Mouse (Mus musculus) midbrain, embryonic 11.5 days (tissue): ENCODE measurements at regions not wholly inside any gene's neighbourhood (a gene's known extent, or its start where the extent isn't known, plus 50 kb on each side); places are given as distances from the start of the nearest gene placed in this dataset.

Source experiments
- ATAC-seq: fragments of 200-750 bp; cut with Nextera tagmentation; 2 replicates; pipeline ENCODE4 v1.8.0; 2017; ENCODE audit warnings: moderate TSS enrichment, moderate library complexity; ENCODE audit not compliant: low FRiP score
- DNase-seq: peaks from one replicate; pipeline ENCODE4 v3.0.0; 2015; ENCODE audit warnings: low spot score; ENCODE audit errors: missing footprints
- H3K27ac ChIP-seq: fragments of 300-500 bp; sonication (generic); 2 replicates; pipeline ENCODE4 v1.5.1; 2014; ENCODE audit warnings: low read depth, low read length
- H3K27me3 ChIP-seq: fragments of 300-500 bp; sonication (generic); 2 replicates; pipeline ENCODE4 v1.6.1; 2014; ENCODE audit warnings: mild to moderate bottlenecking, low read length, moderate library complexity, mixed read lengths; ENCODE audit not compliant: control insufficient read depth, insufficient read depth
- H3K36me3 ChIP-seq: fragments of 300-500 bp; sonication (generic); 2 replicates; pipeline ENCODE4 v1.6.1; 2014; ENCODE audit warnings: mild to moderate bottlenecking, low read length, moderate library complexity, mixed read lengths; ENCODE audit not compliant: control insufficient read depth, insufficient read depth
- H3K4me1 ChIP-seq: fragments of 300-500 bp; sonication (generic); 2 replicates; pipeline ENCODE4 v1.6.1; 2014; ENCODE audit warnings: low read length; ENCODE audit not compliant: control insufficient read depth, insufficient read depth
- H3K4me2 ChIP-seq: fragments of 300-500 bp; sonication (generic); 2 replicates; pipeline ENCODE4 v1.6.1; 2014; ENCODE audit warnings: mild to moderate bottlenecking, moderate library complexity
- H3K4me3 ChIP-seq: fragments of 300-500 bp; sonication (generic); 2 replicates; pipeline ENCODE4 v1.5.1; 2014; ENCODE audit warnings: low read depth, low read length
- H3K9ac ChIP-seq: fragments of 300-500 bp; sonication (generic); 2 replicates; pipeline ENCODE4 v1.6.1; 2014; ENCODE audit warnings: low read length
- H3K9me3 ChIP-seq: fragments of 300-500 bp; sonication (generic); 2 replicates; pipeline ENCODE4 v1.6.1; 2016; ENCODE audit warnings: low read length; ENCODE audit not compliant: control insufficient read depth
- WGBS: fragments of 180-500 bp; shearing (Covaris S2); extraction: QIAGEN DNeasy Blood & Tissue Kit; methylation state at CpG from one replicate; pipeline ENCODE4 v1.1.7; 2014; 5-methylcytosine and 5-hydroxymethylcytosine counted together

DNA sequence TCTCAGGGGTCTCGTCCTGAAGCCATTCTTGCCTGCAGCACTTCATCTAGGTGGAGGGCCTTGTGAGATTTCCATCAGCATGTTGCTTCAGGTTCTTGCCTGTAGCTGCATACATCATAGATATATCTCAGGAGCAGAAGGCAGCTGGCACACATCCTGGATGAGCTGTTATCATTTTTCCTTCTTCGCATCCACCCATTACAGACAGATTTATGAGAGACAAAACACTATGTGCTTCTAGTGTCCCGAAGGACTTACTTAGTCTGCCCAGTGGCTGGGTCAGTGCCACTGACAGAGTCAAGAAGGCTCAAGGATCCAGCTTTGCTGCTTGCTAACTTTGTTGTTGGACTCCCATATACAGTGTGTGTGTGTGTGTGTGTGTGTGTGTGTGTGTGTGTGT is 163.9 kb downstream of the Cog6 start:
- no peak for ATAC-seq

DNA sequence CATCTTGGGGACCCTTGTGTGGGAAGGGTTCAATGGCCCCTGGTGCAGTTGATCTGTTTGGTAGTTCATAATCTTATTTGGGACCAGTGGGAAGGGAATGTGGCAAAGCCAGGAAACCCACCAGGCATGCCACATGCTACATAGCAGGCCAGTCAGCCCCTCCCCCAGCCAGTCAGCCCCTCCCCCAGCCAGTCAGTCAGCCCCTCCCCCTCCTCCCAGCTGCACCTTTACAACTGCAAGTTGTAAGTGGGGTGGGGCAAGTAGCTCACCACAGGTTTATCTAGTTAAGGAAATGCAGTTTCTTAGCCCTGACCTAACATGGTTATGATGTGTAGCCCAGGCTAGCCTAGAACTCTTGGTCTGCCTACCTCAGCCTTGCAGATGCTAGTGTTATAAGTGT is 171.9 kb downstream of the Cog6 start:
- H3K27me3 ChIP-seq, result no peaks in the 10 kb centered on the region
- H3K4me1 ChIP-seq, result peaks cover 4% of the 10 kb centered on the region; the same call in 1 of the 2 replicates
- H3K27ac ChIP-seq, result no peak overlapping the region
- DNase-seq (no peak), ATAC-seq (no peak)
- no peak overlapping the region for H3K4me3 ChIP-seq
- H3K9me3 ChIP-seq, result no peaks in the 10 kb centered on the region
- no peak overlapping the region for H3K9ac ChIP-seq
- H3K4me2 ChIP-seq, result no peak overlapping the region
- no peaks in the 10 kb centered on the region for H3K36me3 ChIP-seq

More for the DNA sequence above, 163.9 kb downstream of the Cog6 start:
- Histone ChIP-seq H3K9me3 (no peaks in the 10 kb centered on the region), H3K9ac (no peak overlapping the region), H3K4me1 (no peaks in the 10 kb centered on the region), H3K27me3 (no peaks in the 10 kb centered on the region), H3K27ac (no peak overlapping the region), H3K36me3 (no peaks in the 10 kb centered on the region), H3K4me2 (no peak overlapping the region), H3K4me3 (no peak overlapping the region)
- DNase-seq, result no peak
- WGBS, result 87% methylated on average over 3 of the region's 3 CpGs

DNA sequence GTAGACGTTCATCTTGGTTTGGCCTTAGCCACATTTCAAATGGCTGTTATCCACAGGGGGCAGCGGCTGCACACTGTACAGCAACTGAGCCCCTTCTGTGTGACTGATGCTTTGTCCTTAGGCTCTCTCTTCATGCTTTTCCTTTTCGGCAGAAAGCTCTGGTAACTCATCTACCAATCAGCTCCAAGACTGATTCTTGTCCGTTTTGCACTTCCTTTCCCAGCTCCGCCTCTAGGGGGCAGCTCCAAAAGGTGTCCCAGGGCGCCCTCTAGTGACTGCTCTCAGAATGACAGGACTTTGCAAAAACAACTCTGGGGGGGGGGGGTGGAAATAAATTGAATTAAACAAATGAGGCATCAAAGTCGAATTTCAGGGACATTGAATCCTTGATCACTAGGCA is 173.0 kb downstream of the Cog6 start:
- H3K4me2 ChIP-seq, result no peak overlapping the region
- 35% methylated on average over 7 of the region's 7 CpGs for WGBS
- H3K9me3 ChIP-seq, result no peaks in the 10 kb centered on the region
- H3K9ac ChIP-seq, result no peak overlapping the region
- no peak overlapping the region for H3K27ac ChIP-seq
- DNase-seq (peak; percentile 96), ATAC-seq (no peak)
- H3K27me3 ChIP-seq, result no peaks in the 10 kb centered on the region
- no peak overlapping the region for H3K4me3 ChIP-seq
- no peaks in the 10 kb centered on the region for H3K36me3 ChIP-seq
- H3K4me1 ChIP-seq, result peaks cover 4% of the 10 kb centered on the region; the same call in 1 of the 2 replicates

DNA sequence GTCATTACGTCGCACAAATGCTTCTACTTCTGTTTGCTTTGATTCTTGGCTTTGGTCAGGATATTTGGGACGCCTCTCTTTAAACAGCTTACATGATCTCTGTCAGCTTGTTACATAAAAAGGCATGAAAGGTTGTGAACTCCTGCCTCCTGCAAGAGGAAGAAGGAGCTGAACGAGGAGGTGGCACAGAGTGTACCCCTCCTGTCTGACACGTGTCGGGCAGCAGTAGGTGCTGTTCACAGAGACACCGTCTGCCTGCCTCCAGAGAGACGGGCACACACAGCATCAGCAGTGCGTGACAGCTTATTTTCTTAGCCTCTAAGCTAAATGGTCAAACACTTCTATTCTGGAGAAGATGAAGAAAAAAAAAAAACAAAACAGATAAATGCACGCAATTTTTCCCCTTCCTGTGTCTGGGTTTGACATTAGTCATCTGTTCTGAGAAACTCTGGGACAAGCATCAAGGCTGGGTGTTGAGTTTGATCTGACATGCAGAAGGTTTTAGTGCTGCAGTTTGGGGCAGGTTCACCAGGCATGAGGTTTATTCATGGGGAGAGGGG is 174.1 kb downstream of the Cog6 start:
- peaks cover 7% of the 10 kb centered on the region; the same call in 1 of the 2 replicates for H3K4me1 ChIP-seq
- no peak overlapping the region for H3K27ac ChIP-seq
- WGBS, result 79% methylated on average over 10 of the region's 10 CpGs
- H3K27me3 ChIP-seq, result no peaks in the 10 kb centered on the region
- DNase-seq (peak; percentile 76), ATAC-seq (no peak)
- no peaks in the 10 kb centered on the region for H3K36me3 ChIP-seq
- H3K4me3 ChIP-seq, result no peak overlapping the region
- H3K9me3 ChIP-seq, result no peaks in the 10 kb centered on the region
- no peak overlapping the region for H3K4me2 ChIP-seq
- H3K9ac ChIP-seq, result no peak overlapping the region

DNA sequence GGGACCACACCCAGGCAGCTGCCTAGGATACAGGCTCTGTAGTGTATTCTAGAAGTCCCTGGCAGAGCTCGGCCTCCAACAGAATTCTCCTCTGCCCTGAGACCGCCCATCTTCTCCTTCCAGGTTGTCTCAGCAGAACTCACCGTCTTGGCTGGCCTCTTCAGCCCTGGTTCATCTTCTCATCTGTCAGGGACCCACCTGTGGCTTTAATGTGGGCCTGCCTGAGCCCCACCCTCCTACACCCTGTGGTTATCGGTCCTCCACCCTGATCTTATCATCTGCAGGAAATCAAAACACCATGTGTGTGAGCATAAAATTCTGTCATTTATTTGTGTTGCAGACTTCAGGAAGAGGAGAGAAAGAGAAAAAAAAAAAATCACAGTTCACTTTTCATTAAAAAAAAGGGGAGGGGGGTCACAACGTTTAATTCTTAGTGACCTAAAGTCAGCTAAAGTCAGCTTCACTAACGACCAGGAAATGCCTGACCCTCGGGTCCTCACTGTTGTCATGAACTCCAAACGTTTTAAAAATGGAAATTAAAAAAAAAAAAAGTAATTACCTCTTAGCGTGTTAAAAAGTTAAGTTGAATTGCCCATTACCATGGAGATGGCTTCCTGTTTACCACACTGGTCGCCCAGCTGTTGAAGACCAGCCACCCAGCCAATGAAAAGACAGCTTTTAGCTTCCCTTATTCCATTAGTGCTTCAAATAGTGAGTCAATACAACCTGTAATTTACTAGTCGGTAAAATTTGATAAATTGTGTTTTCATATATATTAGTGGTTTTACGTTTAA is 176.7 kb downstream of the Cog6 start:
- ATAC-seq, result no peak
- 69% methylated on average over 12 of the region's 12 CpGs for WGBS
- Histone ChIP-seq H3K36me3 (no peaks in the 10 kb centered on the region), H3K4me1 (peaks cover 19% of the 10 kb centered on the region), H3K27me3 (no peaks in the 10 kb centered on the region), H3K4me2 (no peak overlapping the region), H3K27ac (no peak overlapping the region), H3K9ac (no peak overlapping the region), H3K9me3 (no peaks in the 10 kb centered on the region), H3K4me3 (no peak overlapping the region)
- DNase-seq, result no peak

DNA sequence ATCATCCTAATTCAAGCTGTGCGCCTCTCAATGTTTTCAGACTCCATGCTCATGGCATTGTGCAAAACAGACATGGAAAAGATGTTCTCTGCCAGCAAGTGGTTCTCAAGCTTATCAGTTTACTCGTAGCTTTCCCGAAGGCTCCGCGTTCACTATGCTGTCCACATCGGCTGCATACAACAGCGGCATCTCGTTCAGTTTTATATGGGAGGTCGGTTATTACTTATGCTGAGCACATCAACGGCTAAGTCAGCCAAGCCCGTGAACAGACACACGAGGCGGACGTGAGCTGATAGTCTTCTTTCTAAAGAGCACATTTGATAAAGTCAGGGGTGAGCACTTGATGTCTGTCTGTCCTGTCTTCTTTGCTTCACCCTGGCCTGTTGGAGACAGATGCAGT is 179.0 kb downstream of the Cog6 start:
- 66% methylated on average over 14 of the region's 14 CpGs for WGBS

DNA sequence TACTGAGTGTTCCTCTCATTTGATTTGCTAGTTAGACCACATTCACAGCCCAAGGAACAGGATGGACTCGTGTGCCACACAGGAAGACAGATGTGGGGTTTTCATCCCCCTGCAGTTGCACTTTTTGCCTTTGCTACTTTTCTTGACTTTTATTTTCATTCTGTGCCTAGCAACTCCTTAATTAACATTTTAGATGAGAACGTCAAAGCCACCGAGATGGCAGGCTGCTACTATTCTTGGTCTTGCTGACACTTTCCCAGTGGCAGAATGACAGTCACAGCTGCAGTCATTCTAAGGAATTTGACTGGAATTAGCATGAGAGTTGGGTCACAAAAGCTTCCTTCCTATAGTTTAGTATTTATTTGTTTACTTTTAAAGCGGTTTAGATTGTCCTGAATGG is 179.5 kb downstream of the Cog6 start:
- Histone ChIP-seq H3K4me3 (no peak overlapping the region), H3K9me3 (no peaks in the 10 kb centered on the region), H3K27me3 (no peaks in the 10 kb centered on the region), H3K36me3 (no peaks in the 10 kb centered on the region), H3K9ac (no peak overlapping the region), H3K27ac (no peak overlapping the region), H3K4me2 (no peak overlapping the region), H3K4me1 (peaks cover 15% of the 10 kb centered on the region)
- DNase-seq (peak; percentile 53), ATAC-seq (no peak)
- 17% methylated on average over 4 of the region's 4 CpGs for WGBS

More for the DNA sequence above, 179.0 kb downstream of the Cog6 start:
- H3K4me1 ChIP-seq, result peaks cover 15% of the 10 kb centered on the region
- H3K9ac ChIP-seq, result no peak overlapping the region
- no peak overlapping the region for H3K4me2 ChIP-seq
- DNase-seq (no peak), ATAC-seq (no peak)
- no peaks in the 10 kb centered on the region for H3K9me3 ChIP-seq
- no peak overlapping the region for H3K27ac ChIP-seq
- H3K36me3 ChIP-seq, result no peaks in the 10 kb centered on the region
- H3K27me3 ChIP-seq, result no peaks in the 10 kb centered on the region
- no peak overlapping the region for H3K4me3 ChIP-seq

DNA sequence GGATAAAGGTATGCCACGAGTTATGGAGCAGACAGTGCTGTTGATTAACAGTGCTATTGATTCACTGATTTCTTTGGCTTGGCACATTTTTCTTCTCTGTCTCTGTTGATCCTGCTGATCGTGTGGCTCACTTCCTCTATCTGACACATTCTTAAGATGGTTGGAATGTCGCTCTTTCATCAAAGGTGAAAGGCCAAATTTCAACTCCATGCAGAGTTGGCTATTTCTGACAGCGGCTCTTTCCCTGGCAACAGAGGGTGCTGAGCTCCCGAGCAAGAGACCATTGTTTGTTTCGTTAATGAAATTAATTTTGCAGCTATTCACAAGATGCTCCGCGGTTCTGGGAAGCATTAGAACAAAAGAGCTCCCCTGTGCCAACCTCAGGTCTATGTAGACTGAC is 180.3 kb downstream of the Cog6 start:
- Histone ChIP-seq H3K9ac (no peak overlapping the region), H3K4me1 (peaks cover 15% of the 10 kb centered on the region), H3K27me3 (no peaks in the 10 kb centered on the region), H3K27ac (no peak overlapping the region), H3K4me3 (no peak overlapping the region), H3K4me2 (no peak overlapping the region), H3K9me3 (no peaks in the 10 kb centered on the region), H3K36me3 (no peaks in the 10 kb centered on the region)
- no peak for ATAC-seq
- DNase-seq, result no peak
- 14% methylated on average over 8 of the region's 8 CpGs for WGBS

DNA sequence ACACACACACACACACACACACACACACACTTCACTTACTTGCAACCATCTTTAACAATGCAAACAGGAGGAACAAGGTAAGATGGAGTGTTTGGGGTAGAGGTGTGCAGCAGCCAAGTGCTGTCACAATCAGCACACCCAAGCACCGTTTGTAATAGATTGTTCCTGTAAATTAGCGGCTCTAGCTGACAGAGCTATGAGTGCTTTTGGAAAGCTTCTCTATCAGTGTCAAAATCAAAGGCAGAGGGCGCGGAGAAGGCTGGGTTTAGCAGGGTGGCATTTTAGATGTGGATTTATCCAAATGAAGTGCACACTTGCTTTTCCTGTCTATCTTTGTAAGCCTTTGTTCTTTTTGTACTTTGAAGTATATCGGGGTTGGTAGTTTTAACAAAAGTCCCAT is 184.6 kb downstream of the Cog6 start:
- Histone ChIP-seq H3K36me3 (no peaks in the 10 kb centered on the region), H3K4me2 (no peak overlapping the region), H3K4me3 (no peak overlapping the region), H3K27ac (no peak overlapping the region), H3K9me3 (no peaks in the 10 kb centered on the region), H3K4me1 (peaks cover 7% of the 10 kb centered on the region), H3K27me3 (no peaks in the 10 kb centered on the region), H3K9ac (no peak overlapping the region)
- WGBS, result 83% methylated on average over 5 of the region's 5 CpGs
- ATAC-seq (no peak), DNase-seq (no peak)
